Mouse (Mus musculus) liver, embryonic 18 days (tissue): ENCODE measurements around the gene Bub3. TPM values are rescaled to one million over a fixed set of nuclear protein-coding genes. Genes with fewer than 3 reads are reported as not detected.

Source experiments
- polyA plus RNA-seq: library from polyadenylated mRNA; depleted of rRNA; stranded (reverse); fragments of >200 nt; gene quantifications from 2 replicates; pipeline ENCODE4 v1.2.3, GENCODE M21; 2012; rRNA removed

Gene Bub3
- polyA plus RNA-seq = 54.2 and 55.3 TPM in 2 replicates

DNA sequence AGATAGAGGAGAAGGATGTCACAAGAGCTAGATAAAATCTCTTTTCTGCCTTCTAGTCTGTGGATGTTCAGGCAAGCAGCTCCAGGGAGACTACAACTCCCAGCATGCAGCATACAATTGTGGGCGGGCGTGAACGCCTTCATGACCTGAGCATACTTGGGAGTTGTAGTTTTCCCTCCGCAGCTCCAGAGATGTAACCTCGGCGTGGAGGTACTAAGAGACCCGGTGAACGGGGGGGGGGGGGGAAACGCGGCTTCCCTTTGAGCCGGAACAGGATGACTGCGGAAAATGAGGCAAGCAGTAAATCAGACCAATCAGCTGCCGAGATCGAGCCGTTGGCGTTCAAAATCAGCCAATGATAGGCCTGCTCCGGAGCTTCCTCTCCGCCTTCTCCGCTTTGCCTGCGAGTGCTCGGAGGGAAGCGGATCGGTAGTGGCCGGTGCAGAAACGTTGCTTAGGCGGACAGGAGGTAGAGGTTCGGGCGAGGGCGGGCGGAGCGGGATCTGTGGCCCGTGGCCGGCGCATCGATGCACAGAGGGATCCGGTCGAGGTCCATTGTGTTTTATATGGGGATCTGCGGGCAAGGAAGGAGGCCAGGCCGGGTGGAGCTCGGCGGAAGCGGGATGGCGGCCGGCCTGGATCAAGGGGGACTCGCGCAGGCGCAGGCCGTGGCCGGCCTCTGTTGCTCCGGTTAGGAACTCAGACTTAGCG, at the start of gene Bub3:
Gene Bub3, plus strand, starts transcription at position 237 of the 711 bp plus-strand sequence.

DNA sequence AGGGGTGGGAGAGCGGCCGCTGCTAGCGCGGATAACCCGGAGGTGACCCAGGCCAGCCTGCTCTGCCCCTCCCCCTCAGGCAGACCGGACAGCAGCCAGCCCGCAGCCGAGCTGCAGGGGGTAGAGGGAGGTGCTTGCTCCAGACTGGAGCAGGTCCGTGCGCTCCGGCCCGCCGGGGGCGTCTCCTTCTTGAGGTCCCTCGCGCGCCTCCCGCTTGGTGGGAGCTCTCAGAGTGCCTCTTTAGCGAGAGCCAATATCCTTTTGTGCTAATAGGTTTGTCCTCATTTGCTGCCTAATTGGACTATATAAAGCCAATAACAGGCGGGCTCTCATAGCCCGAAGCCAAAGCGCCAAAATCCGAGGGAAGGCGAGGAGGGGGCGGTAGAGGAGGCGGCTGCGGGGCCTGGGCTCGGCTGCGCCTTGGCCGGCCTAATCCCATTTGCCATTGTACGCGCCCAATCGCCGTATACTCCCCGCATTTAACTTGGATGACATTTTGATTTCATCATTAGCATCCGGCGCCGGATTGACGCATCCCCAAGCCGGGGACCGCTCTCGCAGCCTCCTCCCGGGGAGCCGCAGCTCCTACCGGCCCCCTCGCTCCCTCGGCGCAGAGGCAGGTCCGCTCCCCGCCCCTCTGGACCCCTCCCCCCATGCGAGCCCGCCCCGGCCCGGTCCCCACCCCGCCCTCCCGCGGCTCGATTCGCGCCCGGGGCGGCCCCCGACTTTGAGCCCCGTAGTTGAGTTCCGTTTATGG, 17.7 kb upstream of the Bub3 start, which contains the start of gene Hmx3:
Gene Hmx3, plus strand, starts transcription at position 753 of the 757 bp plus-strand sequence.

DNA sequence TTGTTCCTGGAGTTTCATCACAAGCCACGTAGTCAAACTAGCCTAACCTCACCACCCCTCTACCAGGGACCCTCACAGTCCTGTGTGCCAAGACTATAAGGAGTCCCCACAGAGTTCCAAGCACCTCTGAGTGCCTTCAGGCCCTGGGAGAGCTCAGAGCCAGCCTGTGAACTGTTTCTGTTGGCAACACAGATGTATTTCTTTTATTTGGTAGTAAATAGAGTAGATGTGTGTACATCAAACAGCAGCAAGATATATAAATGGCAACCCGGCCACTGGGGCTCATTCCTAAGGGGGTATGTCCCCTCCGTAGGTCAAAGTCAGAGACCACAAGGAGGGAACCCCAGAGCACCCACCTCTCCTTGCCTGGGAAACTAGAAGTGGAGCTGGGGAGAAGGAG, 11.5 kb upstream of the Bub3 start, which contains the start of gene Hmx2:
Gene Hmx2, plus strand, starts transcription at position 301 of the 400 bp plus-strand sequence.

Other genes with a start within 250 kb of the Bub3 start
- 0.02 TPM in 1 of 2 replicates, not detected in the other for gene Cuzd1, start 237.9 kb upstream of the Bub3 start, polyA plus RNA-seq
- gene Fam24b, start 230.7 kb upstream of the Bub3 start, polyA plus RNA-seq = 0.08 and 0.14 TPM in 2 replicates
- gene Fam24a, start 226.4 kb upstream of the Bub3 start, polyA plus RNA-seq = not detected in 2 replicates
- gene 2310057M21Rik, start 197.5 kb upstream of the Bub3 start, polyA plus RNA-seq = 3.1 and 3.6 TPM in 2 replicates
- 16.8 TPM in 2 replicates for gene Pstk, start 189.1 kb upstream of the Bub3 start, polyA plus RNA-seq
- 6.4 TPM in 2 replicates for gene Ikzf5, start 149.7 kb upstream of the Bub3 start, polyA plus RNA-seq
- 13.7 and 13.9 TPM in 2 replicates for gene Acadsb, start 149.6 kb upstream of the Bub3 start, polyA plus RNA-seq
- gene Hmx3, start 17.4 kb upstream of the Bub3 start, polyA plus RNA-seq = not detected in 2 replicates
- not detected in 2 replicates for gene Hmx2, start 11.4 kb upstream of the Bub3 start, polyA plus RNA-seq